Mouse (Mus musculus): ENCODE results near the gene Vmn1r4. TPM values are rescaled to one million over a fixed set of nuclear protein-coding genes. Genes with fewer than 3 reads are reported as not detected.

Vmn1r4 gene
- polyA plus RNA-seq, 1 experiment = 0.04 TPM

- peaks cover 47% of the 10 kb centered on the region for H3K79me2 ChIP-seq (ENCODE audit: control insufficient read depth, insufficient read depth)
- H3K36me3 ChIP-seq (ENCODE audit: control insufficient read depth, insufficient read depth) = no peaks in the 10 kb centered on the region
- H3ac ChIP-seq (ENCODE audit: control insufficient read depth, insufficient read length, low read depth) = no peak overlapping the region
- TF ChIP-seq CTCF (IDR thresholded peaks at IDR 0.05; ENCODE audit: control insufficient read depth, insufficient read depth, insufficient read length) (no peak), MAX (IDR thresholded peaks at IDR 0.05) (no peak), MYOG (IDR thresholded peaks at IDR 0.05; ENCODE audit: control insufficient read depth, extremely low read depth, insufficient read length) (no peak), CEBPB (IDR thresholded peaks at IDR 0.05; ENCODE audit: low read depth) (no peak), MYOD1 (IDR thresholded peaks at IDR 0.05; ENCODE audit: control insufficient read depth, insufficient read length, low read depth) (no peak), USF1 (IDR thresholded peaks at IDR 0.05; ENCODE audit: low read depth) (no peak), FOSL1 (IDR thresholded peaks at IDR 0.05; ENCODE audit: insufficient read depth, low read length, poor library complexity, severe bottlenecking) (no peak)
- no peak overlapping the region for H3K4me3 ChIP-seq (ENCODE audit: insufficient read depth, poor library complexity, severe bottlenecking)
- H3K79me3 ChIP-seq (ENCODE audit: low read depth) = peaks cover 17% of the 10 kb centered on the region
- no peaks in the 10 kb centered on the region for H3K27me3 ChIP-seq (ENCODE audit: control insufficient read depth, insufficient read depth, insufficient read length)
Measured at GRCm38 (mm10) chr6:56904330-56904729, 19.5 kb upstream of the Vmn1r4 start.

- TF ChIP-seq CEBPB (IDR thresholded peaks at IDR 0.05; ENCODE audit: low read depth) (no peak), USF1 (IDR thresholded peaks at IDR 0.05; ENCODE audit: low read depth) (no peak), CTCF (IDR thresholded peaks at IDR 0.05; ENCODE audit: control insufficient read depth, insufficient read depth, insufficient read length) (no peak), FOSL1 (IDR thresholded peaks at IDR 0.05; ENCODE audit: insufficient read depth, low read length, poor library complexity, severe bottlenecking) (no peak), MAX (IDR thresholded peaks at IDR 0.05) (no peak), MYOG (IDR thresholded peaks at IDR 0.05; ENCODE audit: control insufficient read depth, extremely low read depth, insufficient read length) (no peak), MYOD1 (IDR thresholded peaks at IDR 0.05; ENCODE audit: control insufficient read depth, insufficient read length, low read depth) (no peak)
- H3K79me3 ChIP-seq (ENCODE audit: low read depth) = peaks cover 17% of the 10 kb centered on the region
- peaks cover 48% of the 10 kb centered on the region for H3K79me2 ChIP-seq (ENCODE audit: control insufficient read depth, insufficient read depth)
Measured at GRCm38 (mm10) chr6:56904982-56905381, 18.8 kb upstream of the Vmn1r4 start.

GRCm38 (mm10) chr6:56905486-56905885 lies 18.3 kb upstream of the Vmn1r4 start:
- no peak for TF ChIP-seq CTCF (IDR thresholded peaks at IDR 0.05; ENCODE audit: control insufficient read depth, insufficient read depth, insufficient read length)
- no peak for TF ChIP-seq MYOG (IDR thresholded peaks at IDR 0.05; ENCODE audit: control insufficient read depth, extremely low read depth, insufficient read length)
- no peak for TF ChIP-seq USF1 (IDR thresholded peaks at IDR 0.05; ENCODE audit: low read depth)
- TF ChIP-seq FOSL1 (IDR thresholded peaks at IDR 0.05; ENCODE audit: insufficient read depth, low read length, poor library complexity, severe bottlenecking) = no peak
- TF ChIP-seq MAX (IDR thresholded peaks at IDR 0.05) = no peak
- TF ChIP-seq MYOD1 (IDR thresholded peaks at IDR 0.05; ENCODE audit: control insufficient read depth, insufficient read length, low read depth) = no peak
- no peak for TF ChIP-seq CEBPB (IDR thresholded peaks at IDR 0.05; ENCODE audit: low read depth)
- H3K36me3 ChIP-seq (ENCODE audit: control insufficient read depth, insufficient read depth) = no peaks in the 10 kb centered on the region
- H3K4me3 ChIP-seq (ENCODE audit: insufficient read depth, poor library complexity, severe bottlenecking) = no peak overlapping the region
- peaks cover 48% of the 10 kb centered on the region for H3K79me2 ChIP-seq (ENCODE audit: control insufficient read depth, insufficient read depth)
- no peak overlapping the region for H3ac ChIP-seq (ENCODE audit: control insufficient read depth, insufficient read length, low read depth)
- peaks cover 17% of the 10 kb centered on the region for H3K79me3 ChIP-seq (ENCODE audit: low read depth)
- no peaks in the 10 kb centered on the region for H3K27me3 ChIP-seq (ENCODE audit: control insufficient read depth, insufficient read depth, insufficient read length)

More at GRCm38 (mm10) chr6:56904982-56905381, 18.8 kb upstream of the Vmn1r4 start:
- Histone ChIP-seq H3ac (ENCODE audit: control insufficient read depth, insufficient read length, low read depth) (no peak overlapping the region), H3K27me3 (ENCODE audit: control insufficient read depth, insufficient read depth, insufficient read length) (no peaks in the 10 kb centered on the region), H3K4me3 (ENCODE audit: insufficient read depth, poor library complexity, severe bottlenecking) (no peak overlapping the region), H3K36me3 (ENCODE audit: control insufficient read depth, insufficient read depth) (no peaks in the 10 kb centered on the region)

- Histone ChIP-seq H3ac (ENCODE audit: control insufficient read depth, insufficient read length, low read depth) (no peak overlapping the region), H3K79me3 (ENCODE audit: low read depth) (peaks cover 14% of the 10 kb centered on the region), H3K79me2 (ENCODE audit: control insufficient read depth, insufficient read depth) (peaks cover 44% of the 10 kb centered on the region), H3K36me3 (ENCODE audit: control insufficient read depth, insufficient read depth) (no peaks in the 10 kb centered on the region), H3K4me3 (ENCODE audit: insufficient read depth, poor library complexity, severe bottlenecking) (no peak overlapping the region), H3K27me3 (ENCODE audit: control insufficient read depth, insufficient read depth, insufficient read length) (no peaks in the 10 kb centered on the region)
- TF ChIP-seq MYOD1 (IDR thresholded peaks at IDR 0.05; ENCODE audit: control insufficient read depth, insufficient read length, low read depth) (no peak), USF1 (IDR thresholded peaks at IDR 0.05; ENCODE audit: low read depth) (no peak), CEBPB (IDR thresholded peaks at IDR 0.05; ENCODE audit: low read depth) (no peak), CTCF (IDR thresholded peaks at IDR 0.05; ENCODE audit: control insufficient read depth, insufficient read depth, insufficient read length) (no peak), MYOG (IDR thresholded peaks at IDR 0.05; ENCODE audit: control insufficient read depth, extremely low read depth, insufficient read length) (no peak), FOSL1 (IDR thresholded peaks at IDR 0.05; ENCODE audit: insufficient read depth, low read length, poor library complexity, severe bottlenecking) (no peak), MAX (IDR thresholded peaks at IDR 0.05) (no peak)
Measured at GRCm38 (mm10) chr6:56906121-56906846, 17.5 kb upstream of the Vmn1r4 start.

GRCm38 (mm10) chr6:56907973-56908372 lies 15.8 kb upstream of the Vmn1r4 start:
- H3K4me3 ChIP-seq (ENCODE audit: insufficient read depth, poor library complexity, severe bottlenecking) = no peak overlapping the region
- TF ChIP-seq CEBPB (IDR thresholded peaks at IDR 0.05; ENCODE audit: low read depth) = no peak
- TF ChIP-seq FOSL1 (IDR thresholded peaks at IDR 0.05; ENCODE audit: insufficient read depth, low read length, poor library complexity, severe bottlenecking) = no peak
- H3K36me3 ChIP-seq (ENCODE audit: control insufficient read depth, insufficient read depth) = no peaks in the 10 kb centered on the region
- H3ac ChIP-seq (ENCODE audit: control insufficient read depth, insufficient read length, low read depth) = no peak overlapping the region
- peaks cover 33% of the 10 kb centered on the region for H3K79me2 ChIP-seq (ENCODE audit: control insufficient read depth, insufficient read depth)
- H3K27me3 ChIP-seq (ENCODE audit: control insufficient read depth, insufficient read depth, insufficient read length) = no peaks in the 10 kb centered on the region
- H3K79me3 ChIP-seq (ENCODE audit: low read depth) = peaks cover 11% of the 10 kb centered on the region
